Mouse (Mus musculus): Measurements from ENCODE around the gene Apobec2.

- TF ChIP-seq CTCF (IDR thresholded peaks at IDR 0.05; ENCODE audit: control insufficient read depth, insufficient read depth, insufficient read length) (no peak), CEBPB (IDR thresholded peaks at IDR 0.05; ENCODE audit: low read depth) (no peak), FOSL1 (IDR thresholded peaks at IDR 0.05; ENCODE audit: insufficient read depth, low read length, poor library complexity, severe bottlenecking) (no peak), MYOG (IDR thresholded peaks at IDR 0.05; ENCODE audit: control insufficient read depth, extremely low read depth, insufficient read length) (no peak), USF1 (IDR thresholded peaks at IDR 0.05; ENCODE audit: low read depth) (no peak), MAX (IDR thresholded peaks at IDR 0.05) (no peak)
These were observed 4.7 kb downstream of the Apobec2 start for GRCm38 (mm10) chr17:48427852-48428530.
